Comparison of ENCODE assay signal across 9 mouse cellular contexts in the genomic region with DNA sequence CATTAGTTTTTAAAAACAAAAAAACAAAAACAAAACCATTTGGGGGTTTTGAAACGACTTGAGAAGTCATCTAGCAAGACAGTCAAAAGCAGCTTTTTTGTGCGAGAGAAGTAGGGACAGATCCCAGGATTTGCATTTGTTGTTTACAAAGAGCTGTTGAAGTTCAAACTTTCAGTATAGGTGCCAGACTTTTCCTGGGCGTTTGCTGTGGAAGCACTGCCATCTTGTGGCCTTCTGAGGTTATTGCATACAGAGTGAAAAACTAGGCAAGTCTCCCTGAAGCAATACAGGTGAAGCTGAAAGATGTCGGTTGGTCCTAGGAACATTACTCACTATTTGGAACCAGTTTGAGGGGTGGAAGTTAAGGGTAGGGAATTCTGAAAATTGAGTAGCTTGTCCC.
DNase-seq lines count a peak whose midpoint lies in the region; ATAC-seq and TF ChIP-seq lines count a peak whose summit lies in the region.
"Had no signal": no experiment of that assay in that cellular context is flagged by ENCODE, and none has a peak within 500 bp of the region (broad histone marks: within the 10 kb centered on the region; RNA-seq: fewer than 3 reads in every experiment).

No protein-coding gene starts in this region.

- TF ChIP-seq CTCF in layer of hippocampus, adult 2 months (conservative IDR thresholded peaks at IDR 0.05), result peak; percentile 97

- WGBS in intestine, embryonic 14.5 days, result 5% methylated on average over 4 of the region's 4 CpGs
- 3% methylated on average over 4 of the region's 4 CpGs for WGBS in intestine, embryonic 15.5 days

- peaks cover 8% of the 10 kb centered on the region; the same call in 1 of the 2 replicates for H3K4me1 ChIP-seq in intestine, embryonic 14.5 days (replicated peaks; ENCODE audit: control insufficient read depth, insufficient read depth, low read length)
- H3K4me1 ChIP-seq in intestine, embryonic 15.5 days (replicated peaks), result no peaks in the 10 kb centered on the region

- DNase-seq in intestine, embryonic 14.5 days (ENCODE audit: low spot score), result peak; percentile 82
- DNase-seq in Muller cell, postnatal 12 days (ENCODE audit: inconsistent ontology term), result peak; percentile 63
- peak; percentile 19 for DNase-seq in cerebellum, adult 9-11 months
- peak; percentile 40 for DNase-seq in gastrocnemius, postnatal 14 days
- peak; percentile 66 to 68 for DNase-seq in layer of hippocampus, adult 2 months (ENCODE audit: low spot score in 2 of 2)
- DNase-seq in lung, postnatal 14 days, result peak; percentile 59
- peak; percentile 56 for DNase-seq in thymus, postnatal 0 days (ENCODE audit: low spot score)

- H3K4me2 ChIP-seq in intestine, embryonic 14.5 days (ENCODE audit: low read length), result no peak overlapping the region
- no peak overlapping the region for H3K4me2 ChIP-seq in intestine, embryonic 15.5 days (replicated peaks)

- H3K27me3 ChIP-seq in intestine, embryonic 14.5 days (replicated peaks; ENCODE audit: control insufficient read depth, insufficient read depth, low read length), result no peaks in the 10 kb centered on the region
- no peaks in the 10 kb centered on the region for H3K27me3 ChIP-seq in intestine, embryonic 15.5 days (replicated peaks)

- no peak for ATAC-seq in intestine, embryonic 14.5 days (replicated peaks; ENCODE audit: low FRiP score, low TSS enrichment, low read depth)
- ATAC-seq in intestine, embryonic 15.5 days, result no peak

- no peaks in the 10 kb centered on the region for H3K9me3 ChIP-seq in intestine, embryonic 14.5 days (ENCODE audit: control insufficient read depth, low read length)
- no peaks in the 10 kb centered on the region for H3K9me3 ChIP-seq in intestine, embryonic 15.5 days

- no peaks in the 10 kb centered on the region for H3K36me3 ChIP-seq in intestine, embryonic 14.5 days (ENCODE audit: control insufficient read depth, insufficient read depth, low read length)
- H3K36me3 ChIP-seq in intestine, embryonic 15.5 days, result no peaks in the 10 kb centered on the region

- H3K4me3 ChIP-seq in intestine, embryonic 14.5 days (ENCODE audit: low read depth, low read length), result no peak overlapping the region
- no peak overlapping the region for H3K4me3 ChIP-seq in intestine, embryonic 15.5 days (replicated peaks)
- H3K4me3 ChIP-seq in layer of hippocampus, adult 2 months, result no peak overlapping the region
- H3K4me3 ChIP-seq: erythroblast, embryonic 14.5 days had no signal

- intact Hi-C loops in gastrocnemius, postnatal 14 days (cut with DNase I; ENCODE audit: low total_unique reads), result no loop called here

- no peak overlapping the region for H3K27ac ChIP-seq in intestine, embryonic 14.5 days (ENCODE audit: low read depth)
- no peak overlapping the region for H3K27ac ChIP-seq in intestine, embryonic 15.5 days
- H3K27ac ChIP-seq in layer of hippocampus, adult 2 months, result 0 out of 2 replicates have a peak overlapping the region, but pooled peaks have one; percentile 4

- H3K9ac ChIP-seq in intestine, embryonic 14.5 days (ENCODE audit: low read length), result no peak overlapping the region
- no peak overlapping the region for H3K9ac ChIP-seq in intestine, embryonic 15.5 days

Comparison
In these comparisons a context has a peak if more than half of its experiments do, and no peak if none do; other contexts are left out.
1. DNase-seq: peak in every context shown above with its lines; median percentile 82 in intestine, embryonic 14.5 days; 67 in layer of hippocampus, adult 2 months; 63 in Muller cell, postnatal 12 days; 59 in lung, postnatal 14 days; 56 in thymus, postnatal 0 days; 40 in gastrocnemius, postnatal 14 days; 19 in cerebellum, adult 9-11 months.